Mouse (Mus musculus) fibroblast of lung, adult 2 months (primary cell): Measurements from ENCODE around the gene Mpz.

Experiments
- DNase-seq: peaks from one replicate; pipeline ENCODE4 v3.0.0-alpha.2; 2011; ENCODE audit warnings: low read depth

Gene Mpz

GRCm38 (mm10) chr1:171187851-171188700, 37.6 kb downstream of the Mpz start:
- no peak for DNase-seq

GRCm38 (mm10) chr1:171189046-171189445, 38.5 kb downstream of the Mpz start:
- no peak for DNase-seq

- DNase-seq = no peak
Measured at GRCm38 (mm10) chr1:171189476-171190114, 39.1 kb downstream of the Mpz start.

GRCm38 (mm10) chr1:171190832-171191231, 40.3 kb downstream of the Mpz start:
- DNase-seq = no peak

- DNase-seq = no peak
Measured at GRCm38 (mm10) chr1:171192283-171192682, 41.8 kb downstream of the Mpz start.

GRCm38 (mm10) chr1:171193093-171193840, 42.8 kb downstream of the Mpz start:
- no peak for DNase-seq

GRCm38 (mm10) chr1:171193911-171194830, 43.7 kb downstream of the Mpz start:
- no peak for DNase-seq

- no peak for DNase-seq
Measured at GRCm38 (mm10) chr1:171195046-171195822, 44.7 kb downstream of the Mpz start.

- no peak for DNase-seq
Measured at GRCm38 (mm10) chr1:171195887-171196397, 45.4 kb downstream of the Mpz start, which contains the start of gene Pcp4l1. Gene Pcp4l1, minus strand, starts transcription at chr1:171196268.

- no peak for DNase-seq
Measured at GRCm38 (mm10) chr1:171199532-171199931, 49.0 kb downstream of the Mpz start.

- no peak for DNase-seq
Measured at GRCm38 (mm10) chr1:171200769-171201168, 50.3 kb downstream of the Mpz start.

- no peak for DNase-seq
Measured at GRCm38 (mm10) chr1:171203471-171204248, 53.1 kb downstream of the Mpz start.

- no peak for DNase-seq
Measured at GRCm38 (mm10) chr1:171204249-171204644, 53.7 kb downstream of the Mpz start.

GRCm38 (mm10) chr1:171205704-171206493, 55.4 kb downstream of the Mpz start:
- no peak for DNase-seq

- DNase-seq = no peak
Measured at GRCm38 (mm10) chr1:171209409-171209808, 58.9 kb downstream of the Mpz start.
